Mouse (Mus musculus) T-helper 1 cell (primary cell): Measurements from ENCODE around the gene Cenpo.

Source experiments
- in situ Hi-C: fragments of 300-600 bp; cut with MboI, MseI; formaldehyde crosslinking; loops from one replicate; pipeline ENCODE4 v1.15.1; 2025; ENCODE audit warnings: high pct_unique_total_duplicates

Cenpo gene

GRCm38 (mm10) chr12:4199271-4199670 lies 34.8 kb downstream of the Cenpo start:
- in situ Hi-C loops: no loop called here

GRCm38 (mm10) chr12:4198702-4199101 lies 35.4 kb downstream of the Cenpo start:
- in situ Hi-C loops: no loop called here

- in situ Hi-C loops: no loop called here
Measured at GRCm38 (mm10) chr12:4194643-4195042, 39.5 kb downstream of the Cenpo start.

- in situ Hi-C loops: no loop called here
Measured at GRCm38 (mm10) chr12:4193025-4193740, 40.9 kb downstream of the Cenpo start.

- in situ Hi-C loops: no loop called here
Measured at GRCm38 (mm10) chr12:4192514-4192913, 41.6 kb downstream of the Cenpo start.

GRCm38 (mm10) chr12:4189060-4189447 lies 45.0 kb downstream of the Cenpo start:
- in situ Hi-C loops: no loop called here

- in situ Hi-C loops: no loop called here
Measured at GRCm38 (mm10) chr12:4188171-4189059, 45.7 kb downstream of the Cenpo start.

- in situ Hi-C loops: no loop called here
Measured at GRCm38 (mm10) chr12:4184648-4185047, 49.4 kb downstream of the Cenpo start.

- in situ Hi-C loops: no loop called here
Measured at GRCm38 (mm10) chr12:4180507-4180906, 53.6 kb downstream of the Cenpo start.

- in situ Hi-C loops: no loop called here
Measured at GRCm38 (mm10) chr12:4179671-4180233, 54.3 kb downstream of the Cenpo start.

GRCm38 (mm10) chr12:4178839-4179238 lies 55.3 kb downstream of the Cenpo start:
- in situ Hi-C loops: no loop called here

GRCm38 (mm10) chr12:4173108-4173790 lies 60.8 kb downstream of the Cenpo start:
- in situ Hi-C loops: no loop called here

GRCm38 (mm10) chr12:4169622-4170021 lies 64.5 kb downstream of the Cenpo start:
- in situ Hi-C loops: no loop called here

GRCm38 (mm10) chr12:4169058-4169457 lies 65.0 kb downstream of the Cenpo start:
- in situ Hi-C loops: no loop called here

- in situ Hi-C loops: no loop called here
Measured at GRCm38 (mm10) chr12:4166970-4167369, 67.1 kb downstream of the Cenpo start.

GRCm38 (mm10) chr12:4162886-4163285 lies 71.2 kb downstream of the Cenpo start:
- in situ Hi-C loops: no loop called here

- in situ Hi-C loops: no loop called here
Measured at GRCm38 (mm10) chr12:4160322-4160721, 73.8 kb downstream of the Cenpo start.

GRCm38 (mm10) chr12:4158868-4159632 lies 75.0 kb downstream of the Cenpo start:
- in situ Hi-C loops: no loop called here

GRCm38 (mm10) chr12:4158179-4158578 lies 75.9 kb downstream of the Cenpo start:
- in situ Hi-C loops: no loop called here

- in situ Hi-C loops: no loop called here
Measured at GRCm38 (mm10) chr12:4157466-4157865, 76.6 kb downstream of the Cenpo start.

GRCm38 (mm10) chr12:4151969-4152368 lies 82.1 kb downstream of the Cenpo start:
- in situ Hi-C loops: no loop called here
